Mouse (Mus musculus) gastrocnemius, adult 18-20 months (tissue): ENCODE results near the gene Zkscan8. TPM values are rescaled to one million over a fixed set of nuclear protein-coding genes. Genes with fewer than 3 reads are reported as not detected.
"Not testable (repeated sequence)": the region's sequence is repeated elsewhere in the genome, so short reads cannot be mapped to it uniquely, and the experiment has no call there.

Experiments used
- DNase-seq: peaks from one replicate; pipeline ENCODE4 v3.0.0; 2021; ENCODE audit warnings: low spot score
- long read RNA-seq, 2 experiments: library from polyadenylated mRNA; stranded (forward); transcript quantifications; one replicate each; pipeline ENCODE4 v2.0.0; 2021
- total RNA-seq, 2 experiments: library from RNA; stranded (reverse); gene quantifications; 2 replicates each; pipeline ENCODE4 v1.2.3; 2021

The Zkscan8 gene
- 1 to 10 TPM; 6.2 to 6.3 TPM for total RNA-seq
- long read RNA-seq, experiment 1, full-length matches to known transcripts = 1 of 2 reads
- long read RNA-seq, experiment 1, partial matches to known transcripts = 0 of 2 reads
- long read RNA-seq, experiment 1, other reads (novel, unspliced or antisense) = 1 of 2 reads
- long read RNA-seq, experiment 2, full-length matches to known transcripts = 1 of 5 reads
- long read RNA-seq, experiment 2, partial matches to known transcripts = 0 of 5 reads
- long read RNA-seq, experiment 2, other reads (novel, unspliced or antisense) = 4 of 5 reads

DNA sequence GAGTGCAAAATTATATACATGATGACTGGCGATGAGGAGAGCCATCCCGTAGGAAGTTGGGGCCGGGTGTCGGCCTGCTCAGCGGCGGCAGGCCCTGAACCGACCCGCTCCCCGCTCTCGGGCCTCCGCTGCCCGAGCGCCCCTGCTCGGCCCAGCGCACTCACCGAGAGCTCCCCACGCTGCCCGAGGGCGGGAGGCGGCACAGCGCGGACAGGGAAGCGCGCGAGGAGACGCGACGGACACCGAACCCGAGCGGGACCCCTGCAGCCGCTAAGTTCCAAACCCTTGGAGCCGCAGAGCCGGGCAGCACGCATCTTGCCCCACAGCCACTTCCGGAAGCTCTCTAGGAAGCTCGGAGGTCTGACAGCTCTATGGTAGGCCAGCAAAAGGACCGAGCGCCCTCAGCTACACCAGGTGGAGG lies at the start of gene Zkscan8:
TSS of gene Zkscan8 (minus strand) at position 340 of the 421 bp plus-strand sequence.
- DNase-seq = peak; percentile 91

DNA sequence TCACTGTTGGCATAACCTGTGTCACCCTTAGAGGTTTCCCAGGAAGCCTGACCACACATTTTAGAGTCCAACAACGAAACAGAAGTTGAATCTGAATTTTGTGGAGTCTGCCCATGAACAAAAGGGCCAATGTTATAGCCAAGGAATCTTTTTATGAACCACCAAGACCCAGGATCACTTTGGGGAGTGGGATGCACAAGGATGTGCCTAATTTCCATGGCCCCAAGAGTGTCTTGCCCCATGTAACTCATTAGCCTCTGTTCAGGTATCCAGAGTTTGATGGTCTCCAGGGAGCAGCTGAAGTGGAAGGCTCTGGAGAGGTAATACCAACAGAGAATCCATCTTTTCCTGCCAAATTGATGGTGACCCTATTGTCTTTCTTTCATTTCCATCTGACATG lies 28.9 kb upstream of the Zkscan8 start, which contains the start of gene Olfr1535:
TSS of gene Olfr1535 (minus strand) at position 101 of the 400 bp plus-strand sequence.
- DNase-seq = no peak

DNA sequence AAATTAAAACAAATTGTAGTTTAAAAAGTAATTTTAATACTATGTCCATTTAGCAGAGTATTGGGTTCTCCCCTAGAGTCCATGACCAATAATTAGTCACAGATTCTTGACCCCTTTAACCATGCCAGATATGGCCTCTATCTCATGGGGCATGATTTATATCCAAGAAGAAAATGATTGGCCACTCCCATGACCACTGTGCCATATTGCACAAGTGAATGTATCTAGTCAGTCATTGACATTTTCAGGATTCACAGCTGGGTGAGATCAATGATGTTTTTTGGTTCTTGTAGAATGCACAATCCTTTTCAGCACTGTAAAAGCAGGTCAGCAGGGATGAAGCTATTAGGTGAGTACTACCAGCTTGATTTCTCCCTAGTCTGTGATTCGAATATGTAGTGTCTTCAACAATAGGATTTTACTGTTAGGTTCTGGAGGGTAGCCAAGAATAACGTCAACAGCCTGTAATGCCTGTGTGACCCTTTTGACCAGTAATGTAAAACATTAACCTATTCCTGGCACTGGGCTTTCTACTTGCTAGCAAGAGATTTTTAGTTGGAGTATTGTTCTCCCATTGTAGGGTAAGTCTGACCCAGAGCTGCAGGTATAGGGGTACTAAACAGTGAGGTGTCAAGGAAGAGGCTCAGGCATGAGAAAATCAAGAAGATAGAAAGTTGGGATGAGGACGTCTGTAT lies 19.6 kb upstream of the Zkscan8 start:
- no peak for DNase-seq

DNA sequence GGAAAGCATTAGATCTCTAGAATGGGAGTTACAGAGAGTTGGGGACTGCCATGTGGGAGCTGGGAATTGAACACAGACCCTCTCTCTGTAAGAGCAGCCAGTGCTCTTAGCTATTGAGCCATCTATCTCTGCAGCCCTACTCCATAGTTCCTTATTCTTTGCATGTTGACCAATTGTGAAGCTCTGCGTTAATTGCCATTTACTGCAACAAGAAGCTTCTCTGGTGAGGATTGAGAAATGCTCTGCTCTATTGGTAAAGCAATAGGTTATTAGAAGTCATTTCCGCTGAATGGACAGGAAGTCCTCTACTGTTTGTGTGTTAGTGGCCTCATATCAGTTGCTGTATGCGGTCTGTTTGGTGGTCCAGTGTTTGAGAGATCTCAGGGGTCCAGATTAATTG lies 18.6 kb upstream of the Zkscan8 start:
- DNase-seq = no peak

DNA sequence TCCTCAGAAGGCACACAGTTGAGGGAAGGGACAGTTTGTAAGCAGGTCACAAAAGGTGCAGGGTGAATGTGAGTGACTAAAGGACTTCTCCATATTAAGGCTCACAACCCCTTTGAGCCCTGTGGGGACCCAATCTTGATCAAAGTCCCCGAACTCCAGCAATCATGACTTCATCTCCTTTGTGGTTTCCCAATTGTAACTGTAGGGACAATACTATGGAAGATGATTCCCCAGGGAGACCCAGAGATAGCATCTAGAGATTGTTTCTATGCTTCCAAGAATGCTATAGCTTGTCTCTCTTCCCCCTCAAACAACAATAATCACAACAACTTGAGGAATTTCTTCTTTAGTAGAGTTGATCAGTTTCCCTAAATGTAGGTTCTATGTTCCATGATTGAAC lies 11.8 kb upstream of the Zkscan8 start, which contains the start of gene Olfr1366:
TSS of gene Olfr1366 (minus strand) at position 101 of the 400 bp plus-strand sequence.
- no peak for DNase-seq

DNA sequence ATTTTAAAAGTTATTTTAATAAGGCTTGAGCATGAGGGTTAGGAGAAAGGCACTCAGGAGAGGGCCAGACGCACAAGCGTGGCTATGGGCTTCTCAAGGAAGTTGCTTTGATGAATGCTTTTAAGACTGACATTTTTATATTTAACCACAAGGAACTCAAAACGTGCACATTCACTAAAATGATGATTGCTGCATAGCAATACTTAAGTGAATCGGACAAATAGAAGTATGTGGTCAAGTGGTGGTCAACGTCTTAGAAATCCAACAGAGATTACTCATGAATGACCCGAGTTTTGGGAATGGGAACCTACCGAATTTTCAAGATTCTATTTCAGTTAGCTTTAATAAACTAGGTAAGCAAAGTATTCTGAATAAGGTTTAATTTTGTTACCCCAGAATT lies 784 bp downstream of the Zkscan8 start:
- no peak for DNase-seq

DNA sequence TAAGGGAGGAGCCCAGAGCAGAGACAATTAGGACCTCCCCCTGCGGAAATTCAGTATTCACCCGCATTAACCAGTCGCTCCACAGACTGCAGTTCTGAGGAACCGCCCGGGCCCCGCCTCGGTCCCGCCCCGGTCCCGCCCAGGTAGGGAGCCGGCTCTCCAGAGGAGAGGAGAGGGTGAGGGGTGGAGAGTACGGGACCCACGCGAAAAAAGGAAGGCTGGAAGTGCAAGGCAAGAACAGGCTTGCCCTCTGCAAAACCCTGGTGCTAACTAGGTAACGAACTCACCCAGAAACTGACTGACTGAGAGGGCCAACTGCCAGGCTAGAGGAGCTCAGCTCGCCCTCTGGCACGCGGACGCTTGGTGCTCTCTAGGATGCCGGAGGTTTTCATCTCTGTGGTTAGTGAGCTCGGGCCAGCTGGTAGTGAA lies 24.7 kb downstream of the Zkscan8 start:
- peak; percentile 74 for DNase-seq

DNA sequence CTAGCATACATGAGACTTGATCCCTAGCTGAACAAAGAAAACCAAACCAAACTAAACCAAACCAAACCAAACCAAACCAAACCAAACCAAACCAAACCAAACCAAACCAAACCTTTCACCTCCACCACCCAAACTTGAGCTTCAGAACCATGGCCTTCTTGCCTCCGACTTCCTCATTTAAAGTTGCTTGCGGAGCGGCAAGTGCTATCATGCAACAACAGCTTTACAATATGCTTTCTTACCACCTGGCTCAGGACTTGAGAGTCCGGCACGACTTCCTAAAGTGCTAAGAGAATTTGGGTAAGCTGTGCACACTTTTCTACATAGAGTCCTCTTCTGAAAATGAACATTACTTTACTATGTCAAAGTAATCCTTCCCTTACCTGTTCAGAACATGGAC lies 28.6 kb downstream of the Zkscan8 start:
- no peak for DNase-seq

DNA sequence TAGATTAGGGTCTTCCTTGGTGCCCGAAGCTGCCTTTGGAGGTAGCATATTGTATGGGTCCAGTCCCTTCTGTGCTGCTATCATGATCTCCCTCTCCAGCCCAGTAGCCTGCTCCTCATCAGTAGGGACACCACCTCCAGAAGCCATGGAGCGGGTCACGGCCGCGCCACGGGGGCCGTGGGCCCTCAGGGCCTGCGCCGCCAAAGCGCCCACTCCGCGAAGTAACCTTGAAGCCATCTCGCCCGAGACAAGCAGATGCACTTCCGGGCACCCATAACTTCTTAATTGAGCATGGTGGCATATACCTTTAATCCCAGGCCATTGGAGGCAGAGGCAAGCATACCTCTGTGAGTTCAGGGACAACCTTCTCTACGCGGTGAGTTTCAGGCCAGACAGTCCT lies 29.7 kb downstream of the Zkscan8 start, which contains the start of gene Gm11273:
TSS of gene Gm11273 (minus strand) at position 237 of the 400 bp plus-strand sequence.
- DNase-seq = not testable (repeated sequence)

DNA sequence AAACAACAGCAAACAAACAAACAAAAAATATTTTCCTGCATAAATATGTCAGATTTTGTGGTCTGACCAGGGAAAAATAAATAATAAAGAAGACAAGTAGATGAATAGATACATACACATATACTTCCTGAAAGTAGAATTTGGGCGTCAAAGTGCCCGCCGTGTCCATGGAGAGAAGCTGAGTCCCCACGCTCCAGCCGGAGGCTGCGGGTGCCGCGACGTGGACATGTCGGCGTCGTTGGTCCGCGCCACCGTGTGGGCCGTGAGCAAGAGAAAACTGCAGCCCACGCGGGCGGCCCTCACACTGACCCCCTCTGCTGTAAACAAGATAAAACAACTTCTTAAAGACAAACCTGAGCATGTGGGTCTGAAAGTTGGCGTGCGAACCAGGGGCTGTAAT lies 35.8 kb downstream of the Zkscan8 start, which contains the start of gene AK157302:
TSS of gene AK157302 (plus strand) at position 144 of the 400 bp plus-strand sequence.
- no peak for DNase-seq

DNA sequence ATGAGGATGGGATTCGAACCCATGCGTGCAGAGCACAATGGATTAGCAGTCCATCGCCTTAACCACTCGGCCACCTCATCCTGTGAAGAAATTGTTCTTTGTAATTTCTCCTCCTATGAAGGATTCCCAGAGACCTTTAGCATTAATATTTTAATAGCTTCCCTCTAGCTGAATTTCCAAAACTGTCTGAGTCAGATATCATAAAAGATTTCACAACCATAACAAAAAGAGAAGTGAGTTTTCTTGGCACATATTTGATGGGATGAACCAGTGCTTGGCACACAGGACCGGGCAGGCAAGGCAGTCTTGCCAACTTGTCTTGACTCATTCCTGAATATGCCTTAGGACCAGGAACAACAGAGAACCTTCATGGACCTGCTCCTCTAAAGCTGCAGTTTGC lies 38.1 kb downstream of the Zkscan8 start:
- no peak for DNase-seq

DNA sequence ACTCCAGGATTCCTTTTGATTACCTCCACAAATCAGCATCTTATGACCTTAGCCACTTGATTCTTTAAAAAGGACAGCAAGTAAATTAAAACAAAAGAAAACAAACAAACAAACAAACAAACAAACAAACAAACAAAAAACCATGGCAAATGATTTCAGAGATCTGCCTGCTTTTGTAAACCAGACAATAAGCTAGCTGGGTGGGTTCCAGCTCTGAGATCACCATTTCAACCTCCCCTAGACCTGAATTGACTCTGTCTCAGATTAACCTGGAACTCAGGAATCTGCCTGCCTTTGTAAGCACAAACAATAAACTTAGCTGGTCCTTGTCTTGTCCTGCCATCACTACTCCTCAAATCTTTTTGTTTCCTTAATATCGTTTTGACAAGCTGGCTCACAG lies 44.0 kb downstream of the Zkscan8 start:
- DNase-seq = no peak

DNA sequence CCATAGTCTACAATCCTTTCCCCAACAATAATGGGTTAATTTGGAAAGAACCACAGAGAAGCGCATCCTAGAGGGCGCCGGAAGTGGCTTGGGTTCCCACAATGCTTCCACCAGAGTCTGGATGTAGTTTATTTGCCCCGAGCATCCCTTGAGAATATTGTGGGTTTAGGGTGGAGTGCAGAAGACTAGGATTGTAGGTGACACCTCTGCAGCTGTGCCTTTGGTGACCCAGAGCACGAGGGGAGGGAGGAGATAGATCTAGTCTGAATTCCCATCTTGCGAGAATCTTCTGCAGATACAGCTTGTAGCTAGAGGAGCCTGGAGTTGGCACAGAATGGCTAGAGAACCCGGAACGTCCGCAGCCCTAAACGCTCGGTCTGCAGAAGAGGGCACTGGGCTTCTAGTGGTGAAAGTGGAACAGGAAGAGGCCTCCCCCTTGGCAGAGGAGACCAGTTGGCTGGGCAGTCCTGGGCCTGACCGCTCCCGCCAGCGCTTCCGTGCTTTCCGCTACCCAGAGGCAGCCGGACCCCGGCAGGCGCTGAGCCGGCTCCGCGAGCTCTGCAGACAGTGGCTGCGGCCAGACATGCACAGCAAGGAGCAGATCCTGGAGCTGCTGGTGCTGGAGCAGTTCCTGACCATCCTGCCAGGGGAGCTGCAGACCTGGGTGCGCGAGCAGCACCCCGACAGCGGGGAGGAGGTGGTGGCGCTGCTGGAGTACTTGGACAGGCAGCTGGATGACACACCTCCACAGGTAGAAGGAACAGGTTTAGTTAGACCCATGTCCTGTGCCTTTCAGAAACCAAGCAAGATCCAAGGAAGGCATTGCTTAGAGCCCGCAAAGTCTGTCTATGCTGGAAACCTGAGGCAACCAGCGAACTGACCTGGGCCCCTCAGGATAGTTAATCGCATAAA lies 51.9 kb downstream of the Zkscan8 start, which contains the start of the genes Zkscan4 and Gm10065:
TSS of gene Zkscan4 (plus strand) at position 149 of the 912 bp plus-strand sequence.
TSS of gene Gm10065 (minus strand) at position 683 of the 912 bp plus-strand sequence.
- DNase-seq = peak; percentile 59

DNA sequence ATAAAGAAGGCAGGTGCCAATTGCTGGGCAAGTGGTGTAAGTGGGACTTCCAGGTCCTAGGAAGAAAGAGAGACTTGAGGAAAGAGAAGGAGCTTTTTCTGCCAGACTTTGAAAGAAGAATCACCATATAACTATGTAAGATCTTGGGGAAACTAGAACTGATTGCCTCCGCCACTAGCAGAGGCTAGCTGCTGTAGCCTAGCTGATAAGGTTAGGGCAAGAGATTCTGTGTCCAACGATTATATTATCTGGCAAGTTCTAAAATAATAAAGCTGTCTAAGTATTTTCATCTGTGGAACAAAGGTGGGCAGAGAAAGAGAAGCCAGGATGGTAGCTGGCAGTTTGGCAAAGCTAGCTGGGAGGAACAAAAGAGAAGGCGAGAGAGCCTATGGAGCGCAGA lies 58.5 kb downstream of the Zkscan8 start:
- DNase-seq = no peak

DNA sequence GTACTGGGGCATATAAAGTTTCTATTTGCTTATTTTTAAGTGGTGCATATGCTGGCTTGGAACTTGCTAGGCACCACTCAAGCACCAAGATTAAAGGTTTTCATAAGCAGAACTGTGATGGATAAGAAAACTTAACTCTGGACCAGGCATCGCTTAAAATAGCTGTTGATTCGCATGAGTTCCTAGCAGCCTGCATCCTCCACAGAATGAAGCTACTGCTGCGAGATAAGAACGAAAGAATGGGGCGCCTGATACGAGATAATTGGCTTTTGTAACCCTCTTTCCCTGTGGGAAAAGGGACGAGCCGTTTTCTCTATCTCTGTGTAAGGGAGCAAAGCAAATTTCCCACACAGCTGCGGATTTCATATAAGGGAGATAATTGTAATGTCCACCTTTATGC lies 61.8 kb downstream of the Zkscan8 start:
- DNase-seq = no peak

DNA sequence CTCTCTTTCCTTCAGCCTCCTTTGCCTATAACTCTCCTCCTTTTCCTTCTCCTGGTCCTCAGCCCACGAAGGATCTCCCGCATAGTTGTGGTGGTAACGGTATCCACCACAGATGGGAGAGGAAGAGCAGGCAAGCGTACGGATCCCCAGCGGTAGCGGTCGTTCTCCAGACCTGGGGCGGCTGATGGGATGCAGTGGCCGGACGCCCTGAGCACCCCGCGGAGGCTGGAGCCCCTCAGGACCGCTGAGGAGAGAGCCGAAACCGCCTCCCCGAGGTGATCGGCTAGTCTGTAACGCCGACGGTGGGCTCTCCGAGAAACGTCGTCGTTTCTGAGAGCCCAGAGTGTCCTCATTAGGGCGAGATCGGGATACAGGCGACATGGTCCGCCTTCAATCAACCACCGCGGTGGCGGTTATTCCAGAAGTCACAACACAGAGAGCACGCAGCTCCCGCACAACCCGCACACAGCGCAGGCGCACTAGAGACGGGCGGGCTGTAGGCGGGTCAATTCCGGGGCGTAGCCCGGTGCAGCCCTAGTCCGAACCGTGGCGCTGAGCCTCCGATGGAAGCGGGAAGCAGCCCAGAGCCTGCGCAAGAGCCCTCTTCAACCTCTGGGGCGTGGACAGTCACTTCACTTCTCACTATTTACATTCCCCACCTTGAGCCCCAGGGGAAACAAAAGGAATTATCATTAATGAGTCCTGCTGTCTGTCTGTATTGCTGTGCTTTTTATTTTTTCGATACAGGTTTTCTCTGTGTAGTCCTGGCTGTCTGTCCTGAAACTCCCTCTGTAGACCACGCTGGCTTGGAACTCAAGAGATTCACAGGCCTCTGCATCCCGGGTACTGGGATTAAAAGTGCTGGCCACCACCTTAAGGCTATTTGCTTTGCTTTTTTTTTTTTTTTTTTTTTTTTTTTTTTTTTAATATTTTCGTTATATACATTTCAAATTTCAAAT lies 62.6 kb downstream of the Zkscan8 start, which contains the start of gene Nkapl:
TSS of gene Nkapl (minus strand) at position 449 of the 959 bp plus-strand sequence.
- DNase-seq = peak; percentile 79

DNA sequence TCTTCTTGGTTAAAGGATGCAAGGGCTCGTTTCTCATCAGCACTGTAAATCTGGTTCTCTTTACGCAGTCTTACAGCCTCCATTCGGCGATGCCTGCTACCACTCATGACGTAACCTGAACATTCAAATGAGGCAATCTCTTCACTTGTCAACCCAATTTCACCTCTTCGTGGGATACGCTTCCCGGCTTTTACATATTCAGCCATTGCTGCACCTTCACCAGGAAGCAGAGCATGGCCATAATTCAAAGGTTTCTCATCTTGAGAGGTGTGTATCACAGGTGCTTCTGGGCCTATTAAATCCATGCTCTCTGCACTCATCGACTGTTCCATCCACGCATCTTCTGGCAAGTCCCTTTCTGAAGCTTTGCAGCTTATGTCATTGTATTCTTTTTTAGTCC lies 63.6 kb downstream of the Zkscan8 start:
- no peak for DNase-seq
